Mouse (Mus musculus) right cerebral cortex, postnatal 14 days (tissue): Measurements from ENCODE around the gene Wbp2nl.
"Not testable (repeated sequence)": the region's sequence is repeated elsewhere in the genome, so short reads cannot be mapped to it uniquely, and the experiment has no call there.

Experiments
- DNase-seq: peaks from one replicate; pipeline ENCODE4 v3.0.0; 2022

The Wbp2nl gene

DNA sequence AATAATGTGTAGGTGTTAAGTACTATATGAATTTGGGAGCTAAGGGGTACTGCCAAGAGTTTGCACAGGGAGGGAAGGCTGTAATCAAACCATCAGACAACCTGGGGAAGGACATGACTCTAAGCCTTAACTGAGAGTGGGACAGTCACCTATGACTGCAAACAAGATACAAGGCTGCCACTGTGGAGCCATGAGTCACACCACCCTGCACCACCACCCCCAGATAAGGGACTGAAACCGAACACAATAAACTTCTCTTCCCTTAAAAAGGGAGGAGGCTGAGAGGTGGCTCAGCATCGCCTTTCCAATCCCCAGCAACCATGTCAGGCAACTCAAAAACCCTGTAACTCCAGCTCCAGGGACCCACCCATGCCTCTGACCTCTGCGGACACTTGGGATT is 52.7 kb downstream of the Wbp2nl start:
- no peak for DNase-seq

DNA sequence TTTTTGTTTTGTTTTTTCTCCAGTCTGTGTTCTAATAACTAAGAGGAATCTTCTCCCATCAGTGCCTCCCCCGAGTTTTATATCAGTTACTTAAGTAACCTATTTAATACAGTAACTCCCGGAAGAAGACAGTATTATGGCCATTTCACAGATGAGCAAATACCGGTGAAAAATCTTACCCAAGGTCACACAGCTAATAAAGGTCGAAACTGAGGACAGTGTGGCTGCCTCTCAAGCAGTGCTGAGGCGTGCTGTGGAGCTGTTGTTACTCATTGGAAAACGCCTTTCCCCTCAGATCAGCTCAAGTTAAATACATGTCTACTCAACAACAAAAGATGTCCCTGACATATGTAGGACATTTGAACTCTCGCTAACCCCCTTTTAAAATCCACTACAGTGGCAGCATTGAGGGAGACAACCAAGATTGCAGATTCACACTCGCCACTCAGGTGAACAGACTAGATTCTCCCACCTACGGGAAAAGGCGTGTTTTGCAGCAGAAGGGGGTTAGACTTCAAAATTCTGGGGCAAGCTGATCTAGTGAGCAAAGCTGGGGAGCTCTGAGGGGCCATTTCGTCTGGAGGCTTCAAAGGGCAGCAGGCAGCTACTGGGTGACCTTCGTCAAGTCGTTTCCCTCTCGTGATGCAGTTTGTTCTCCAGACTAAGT is 54.5 kb downstream of the Wbp2nl start:
- no peak for DNase-seq

DNA sequence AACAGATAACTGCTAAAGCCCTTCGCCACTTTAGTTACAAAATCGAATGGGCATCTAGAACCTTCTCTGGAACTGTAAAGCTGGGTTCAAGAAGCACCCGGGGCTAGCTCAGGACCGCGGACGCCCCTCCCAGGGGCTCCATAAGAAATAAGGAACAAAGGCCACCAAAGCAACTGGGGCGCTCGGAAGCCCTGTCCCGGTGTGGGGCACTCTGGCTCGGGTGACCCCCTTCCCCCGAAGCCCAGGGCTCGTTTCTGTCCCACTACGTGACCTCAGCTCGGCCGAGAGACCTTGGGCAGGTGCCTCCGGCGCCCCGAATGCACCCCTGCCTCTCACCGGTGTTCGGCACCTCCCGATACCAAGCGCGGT is 55.0 kb downstream of the Wbp2nl start:
- no peak for DNase-seq

DNA sequence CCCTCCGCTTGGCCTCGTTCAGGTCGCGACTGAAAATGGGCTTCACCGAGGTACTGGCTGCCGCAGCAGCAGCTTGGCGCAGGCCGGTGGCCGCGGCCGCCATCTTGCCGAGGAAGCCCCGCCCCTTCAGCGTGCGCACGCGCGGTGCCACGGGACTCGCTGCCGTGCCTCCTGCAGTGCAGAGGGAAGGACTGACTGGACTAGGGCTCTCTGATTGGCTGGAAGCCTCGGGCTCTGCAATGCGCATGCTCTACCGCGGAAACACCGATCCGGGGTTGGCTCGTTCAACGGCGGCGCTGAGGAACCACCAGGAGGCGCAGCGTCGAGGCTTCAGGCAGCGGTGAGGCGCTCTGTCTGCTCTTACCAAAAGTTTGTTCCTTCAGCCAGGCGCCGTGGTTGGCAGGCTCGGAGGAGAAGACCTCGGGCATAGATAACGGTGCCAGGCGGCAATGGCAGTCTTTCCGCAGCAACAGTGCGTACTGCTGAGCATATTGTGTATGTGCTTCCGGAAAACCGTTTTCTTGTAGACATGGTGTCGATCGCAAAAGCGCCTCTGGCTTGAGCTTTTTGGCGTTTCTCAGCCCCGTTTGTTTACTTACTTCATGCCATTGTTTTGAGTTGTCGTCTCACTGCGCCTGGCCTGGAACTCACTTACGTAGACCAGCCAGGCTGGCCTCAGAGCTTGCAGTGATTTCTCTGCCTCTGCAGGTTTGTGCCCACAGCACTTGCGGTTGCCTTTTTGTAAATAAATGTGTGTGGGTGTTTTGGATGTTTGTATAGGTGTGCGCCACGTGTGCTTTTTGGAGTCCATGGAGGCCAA is 55.6 kb downstream of the Wbp2nl start, which contains the start of gene Ndufa6:
TSS of gene Ndufa6 (minus strand) at position 197 of the 820 bp plus-strand sequence.
- peak; percentile 97 for DNase-seq

DNA sequence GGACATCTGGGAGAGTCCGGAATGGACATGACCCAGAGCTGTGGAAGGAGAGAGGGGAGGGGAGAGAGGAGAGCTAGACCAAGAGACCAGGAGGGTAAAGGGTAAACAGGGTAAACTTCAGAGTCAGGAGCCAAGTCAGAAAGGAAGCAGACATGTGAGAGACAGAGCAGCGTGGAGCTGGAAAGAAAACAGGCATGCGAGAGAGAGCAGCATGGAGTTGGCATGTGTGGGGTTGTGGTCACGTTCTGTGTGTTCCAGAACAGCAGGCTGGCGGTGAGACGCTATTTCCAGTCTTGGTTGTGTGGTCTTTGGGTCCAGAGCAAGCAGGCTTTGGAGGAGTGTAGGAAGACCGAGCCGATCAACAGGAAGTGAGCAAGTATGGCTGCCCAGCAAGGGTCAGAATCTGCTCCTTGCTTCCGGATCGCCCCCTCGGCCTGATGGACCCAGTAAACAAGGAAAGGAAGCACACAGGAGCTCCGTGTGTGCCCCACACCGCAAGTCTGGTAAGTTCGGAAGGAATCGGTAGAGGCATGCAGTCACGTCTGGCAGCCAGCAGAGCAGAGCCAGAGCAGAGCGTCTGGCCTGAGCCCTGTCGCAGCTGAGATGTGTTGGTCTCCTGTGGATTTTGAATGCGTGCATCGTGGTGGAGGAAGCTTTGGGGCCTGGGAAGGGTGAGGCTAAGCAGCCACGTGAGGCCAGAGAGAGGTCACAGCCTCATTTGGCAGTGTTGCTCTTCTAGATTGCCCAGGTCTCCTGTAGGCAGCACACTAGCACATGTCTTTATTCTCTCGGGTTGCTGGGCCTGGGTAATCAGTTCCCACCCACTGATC is 59.9 kb downstream of the Wbp2nl start:
- no peak for DNase-seq

DNA sequence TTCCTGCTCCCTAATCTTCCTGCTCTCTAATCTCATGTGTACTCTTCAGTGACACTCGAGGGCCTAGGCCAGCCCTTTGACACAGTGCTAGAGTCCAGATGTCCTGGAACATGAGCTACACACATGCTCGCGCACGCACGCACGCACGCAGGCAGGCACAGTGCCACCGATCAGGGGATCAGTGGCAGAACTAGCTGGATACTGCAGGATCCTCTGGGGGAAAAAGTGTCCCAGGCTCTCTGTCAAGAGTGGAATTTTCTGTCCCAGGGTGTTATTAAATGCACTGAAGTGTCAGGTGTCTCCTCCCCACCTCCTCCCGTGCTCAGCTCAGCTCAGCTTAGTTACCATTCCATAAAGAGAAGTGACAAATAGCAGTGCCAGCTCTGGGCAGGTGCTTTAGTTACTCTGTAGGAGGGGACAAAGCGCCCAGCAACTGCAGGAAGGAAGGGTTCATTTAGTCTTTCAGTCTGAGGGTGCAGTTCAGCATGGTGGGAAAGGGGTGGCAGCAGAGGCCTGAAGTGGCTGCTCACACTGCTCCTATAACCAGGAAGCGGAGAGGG is 62.8 kb downstream of the Wbp2nl start:
- DNase-seq = no peak

DNA sequence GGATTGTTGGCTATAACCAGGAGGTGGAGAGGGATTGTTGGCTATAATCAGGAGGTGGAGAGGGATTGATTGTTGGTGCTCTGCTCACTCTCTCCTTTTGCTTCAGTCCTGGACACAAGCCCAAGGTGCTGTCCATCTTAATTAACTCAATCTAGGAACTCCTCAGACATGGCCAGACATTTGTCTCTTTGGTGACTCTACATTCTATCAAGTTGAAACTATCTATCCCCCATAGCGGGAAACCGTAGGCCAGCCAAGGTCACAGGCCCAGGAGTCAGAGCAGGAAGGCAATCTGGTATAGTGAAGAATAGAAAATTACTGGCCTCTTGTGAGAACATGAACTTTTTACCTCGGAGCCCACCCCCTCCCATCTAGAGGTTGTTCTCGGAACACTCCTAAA is 63.5 kb downstream of the Wbp2nl start:
- DNase-seq = no peak

DNA sequence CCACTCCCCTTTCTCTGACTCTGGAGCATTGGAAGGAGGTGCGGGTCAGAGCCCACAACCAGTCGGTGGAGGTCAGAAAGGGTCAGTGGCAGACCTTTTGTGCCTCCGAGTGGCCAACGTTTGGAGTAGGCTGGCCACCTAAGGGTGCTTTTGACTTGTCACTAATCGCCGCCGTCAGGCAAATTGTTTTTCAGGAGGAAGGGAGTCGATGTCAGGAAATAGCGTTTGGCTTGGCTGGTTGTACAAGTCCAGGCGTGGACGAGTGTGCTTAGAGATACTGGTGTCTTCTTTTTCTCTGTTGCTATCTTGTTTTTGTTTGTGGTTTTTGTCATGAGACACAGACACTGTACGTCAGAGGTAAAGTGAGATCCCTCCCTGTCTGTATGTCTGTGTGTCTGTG is 65.0 kb downstream of the Wbp2nl start:
- not testable (repeated sequence) for DNase-seq
